Mouse (Mus musculus) layer of hippocampus, adult 11-12 months (tissue): ENCODE measurements around the gene Nckap5.
"Not testable (repeated sequence)": the region's sequence is repeated elsewhere in the genome, so short reads cannot be mapped to it uniquely, and the experiment has no call there.

Experiments used
- DNase-seq: peaks from one replicate; pipeline ENCODE4 v3.0.0; 2022; ENCODE audit warnings: low spot score

The Nckap5 gene

DNA sequence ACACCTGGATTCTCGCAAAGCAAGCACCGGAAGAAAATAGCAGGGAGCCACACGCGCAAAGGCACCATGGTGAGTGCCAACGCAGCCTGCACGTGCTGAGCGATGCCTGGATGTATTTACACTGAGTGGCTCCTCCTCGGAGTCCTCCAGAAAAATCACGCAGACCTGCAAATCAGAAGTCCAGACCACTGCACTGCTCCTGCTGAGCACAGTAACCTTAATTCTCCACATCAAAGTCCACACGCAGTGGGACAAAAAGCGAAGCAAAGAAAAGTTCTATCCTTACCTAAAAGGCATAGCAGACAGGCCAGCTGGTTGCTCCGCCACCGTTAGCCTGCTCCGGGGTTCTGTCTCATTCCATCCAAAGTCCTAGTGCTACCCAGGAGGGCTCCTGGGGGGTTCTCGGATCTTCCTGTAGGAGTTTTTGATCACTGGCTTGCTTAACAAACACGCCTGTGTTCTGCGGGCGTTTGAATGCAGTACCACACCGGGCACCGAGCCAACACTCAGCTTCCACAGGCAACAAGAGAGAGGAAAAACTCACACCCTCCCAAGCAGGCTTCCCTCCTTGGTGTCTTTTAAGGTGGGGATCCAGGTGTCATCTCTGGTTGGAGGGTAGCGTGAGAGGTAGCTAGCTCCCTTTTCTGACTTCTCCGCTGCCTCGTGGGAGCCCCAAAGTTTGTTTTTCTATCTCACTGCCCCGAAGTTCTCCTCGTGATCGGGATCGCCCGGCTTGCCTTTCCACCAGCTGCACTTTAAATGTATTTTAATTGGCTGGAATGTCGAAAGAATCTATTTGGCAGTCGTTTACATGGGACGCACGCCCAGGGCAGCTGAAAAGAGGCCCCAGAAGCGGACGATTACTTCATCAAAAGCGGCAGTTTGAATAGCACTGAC lies at the start of gene Nckap5:
TSS of gene Nckap5 (minus strand) at position 769 of the 897 bp plus-strand sequence.
- DNase-seq: peak; percentile 73

DNA sequence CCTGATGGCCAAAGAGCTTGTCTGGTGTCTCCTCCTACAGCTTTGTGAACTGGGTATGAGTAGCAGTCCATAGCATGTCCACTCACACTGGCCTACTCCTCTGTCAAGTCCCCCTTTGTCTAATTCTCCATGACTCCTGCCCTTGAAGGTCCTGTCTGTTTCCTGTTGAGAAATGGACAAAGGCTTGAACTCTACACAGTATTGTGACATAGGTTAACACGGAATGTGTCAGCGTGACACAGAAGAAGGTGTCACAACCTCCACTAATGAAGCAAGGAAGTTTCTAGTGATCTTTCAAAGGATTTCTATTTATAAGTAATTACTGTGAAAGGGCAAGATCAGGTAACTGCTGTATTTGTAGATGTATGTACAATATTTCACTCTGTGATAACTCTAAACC lies 46.9 kb upstream of the Nckap5 start:
- DNase-seq: no peak

DNA sequence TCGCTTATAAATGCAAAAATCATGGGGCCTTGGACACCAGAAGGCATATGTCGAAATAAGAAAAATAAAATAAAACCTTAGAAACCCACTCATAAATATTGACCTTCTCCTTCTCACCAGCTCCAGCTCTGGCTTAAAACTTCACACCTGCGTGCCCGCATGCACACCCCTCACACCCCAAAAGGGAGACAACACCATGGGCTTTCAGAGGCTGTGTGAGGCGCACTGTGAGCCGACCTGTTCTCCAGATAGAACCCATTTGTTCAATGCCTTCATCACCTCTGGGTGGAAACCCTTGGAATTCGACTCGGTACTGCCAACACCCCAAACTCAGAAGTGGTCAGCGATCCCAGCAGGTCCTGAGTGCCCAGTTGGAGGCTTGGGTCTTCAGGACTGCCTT lies 37.8 kb upstream of the Nckap5 start:
- DNase-seq: no peak

DNA sequence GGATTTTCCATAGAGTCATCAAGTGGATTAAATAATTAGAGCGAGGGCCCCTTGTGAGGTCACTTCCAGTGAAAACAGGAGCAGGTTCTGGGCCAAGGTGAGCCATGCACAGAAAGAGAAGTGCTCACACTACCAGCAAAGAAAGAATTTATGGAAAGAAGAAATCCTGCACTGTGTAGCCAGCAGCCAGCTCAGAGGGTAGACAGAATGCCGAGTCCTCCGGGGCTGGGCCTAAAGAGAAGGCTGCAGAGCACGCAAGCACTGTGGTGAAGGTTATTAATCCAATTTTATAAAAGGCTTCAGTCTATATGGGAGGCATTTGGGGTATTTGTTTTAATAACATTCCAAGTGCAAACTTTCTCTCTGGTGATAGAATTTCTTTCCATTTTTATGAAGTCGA lies 37.3 kb upstream of the Nckap5 start:
- DNase-seq: no peak

DNA sequence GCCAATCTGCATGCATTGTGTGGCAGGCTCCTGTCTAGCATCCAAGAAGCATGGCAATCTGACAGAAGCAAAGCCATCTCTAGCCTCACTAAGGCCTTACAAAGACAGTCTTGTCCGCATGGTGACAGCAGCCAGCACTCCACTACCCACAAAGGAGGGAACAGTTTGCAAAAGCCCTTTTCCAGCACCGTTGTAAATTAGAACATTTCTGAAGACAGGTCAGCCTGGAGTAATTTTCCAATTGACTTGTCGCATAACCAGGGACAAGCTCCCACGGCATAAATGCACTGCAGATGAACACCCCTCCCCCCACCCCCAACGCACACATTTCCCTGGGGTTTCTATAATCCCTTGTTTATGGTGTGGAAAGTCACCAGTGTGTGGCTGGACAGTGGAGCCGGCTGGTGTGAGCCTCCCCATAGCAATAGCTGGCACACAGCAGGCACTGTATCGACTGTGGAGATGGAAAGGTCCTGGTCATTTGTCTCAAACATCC lies 35.0 kb upstream of the Nckap5 start:
- DNase-seq: peak; percentile 70

DNA sequence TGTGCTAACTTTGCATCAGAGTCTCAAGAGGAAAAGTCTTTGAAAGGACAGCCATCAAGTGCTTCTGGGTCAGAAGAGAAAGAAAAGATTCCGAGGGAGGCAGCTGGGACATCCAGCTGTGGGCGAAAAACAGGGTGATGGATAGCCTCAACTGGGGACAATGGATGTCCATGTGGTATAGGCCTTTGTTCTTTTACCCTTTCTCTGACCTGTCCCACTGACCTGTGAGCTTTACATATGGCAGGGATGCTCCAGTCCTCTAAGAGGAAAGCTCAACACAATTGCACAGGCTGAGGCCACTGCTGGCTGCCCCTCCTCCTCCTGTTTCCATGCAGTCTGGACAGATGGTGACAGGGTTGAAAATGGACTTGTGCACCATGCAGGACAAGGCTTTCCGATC lies 31.2 kb upstream of the Nckap5 start:
- DNase-seq: no peak

DNA sequence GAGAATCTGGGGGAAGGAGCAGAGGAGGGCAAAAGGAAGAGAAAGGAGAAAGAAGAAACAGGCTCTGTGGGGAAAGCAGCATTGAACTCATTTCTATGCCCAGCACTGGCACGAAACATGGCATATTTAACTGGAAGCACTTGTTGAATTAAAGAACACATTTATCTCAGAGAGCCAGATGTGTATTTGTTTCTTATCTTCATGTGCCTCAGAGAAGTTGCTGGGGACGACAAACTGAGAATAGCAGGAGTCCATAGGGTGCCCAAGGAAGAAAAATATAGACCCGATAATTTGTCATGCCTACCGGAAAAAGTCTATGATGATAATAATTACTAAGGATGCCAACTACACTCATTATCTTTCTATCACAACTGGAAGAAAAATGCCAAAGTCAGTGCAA lies 29.9 kb upstream of the Nckap5 start:
- DNase-seq: no peak

DNA sequence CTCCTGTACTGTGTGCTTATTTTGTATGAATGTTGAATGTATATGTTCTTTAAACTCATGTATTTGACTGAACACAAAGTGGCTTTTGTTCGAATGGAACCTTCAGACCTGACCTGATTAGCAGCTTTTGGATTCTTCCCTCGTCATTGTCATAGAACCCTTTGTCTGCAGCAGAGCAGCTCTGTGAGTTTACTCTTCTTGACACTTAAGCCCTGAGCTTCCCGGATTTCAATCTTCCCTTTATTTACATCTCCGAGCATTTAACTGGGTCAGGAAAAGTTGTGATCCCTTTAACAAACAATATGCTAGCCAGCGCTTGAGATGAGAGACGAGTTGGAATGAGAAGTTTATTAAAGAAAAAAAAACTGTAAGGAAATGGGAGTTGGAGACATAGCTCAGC lies 18.9 kb upstream of the Nckap5 start:
- DNase-seq: no peak

DNA sequence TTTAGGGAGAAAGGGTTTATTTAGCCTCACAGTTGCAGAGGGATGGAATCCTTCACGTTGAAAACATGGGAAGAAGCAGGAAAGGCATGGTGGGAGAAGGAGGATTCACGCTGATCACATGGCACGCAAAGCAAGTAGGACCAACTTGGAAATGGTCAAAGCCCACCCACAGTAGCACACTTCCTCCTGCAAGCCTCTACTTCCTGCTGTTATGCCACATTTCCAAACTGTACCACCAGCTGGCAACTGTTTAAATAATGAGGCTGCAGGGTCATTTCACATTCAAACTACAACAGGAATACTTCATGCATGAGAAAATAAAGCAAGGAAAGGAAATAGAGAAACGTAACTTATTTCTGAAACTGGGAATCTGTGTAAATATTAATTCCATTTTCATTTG lies 15.7 kb upstream of the Nckap5 start:
- DNase-seq: no peak

DNA sequence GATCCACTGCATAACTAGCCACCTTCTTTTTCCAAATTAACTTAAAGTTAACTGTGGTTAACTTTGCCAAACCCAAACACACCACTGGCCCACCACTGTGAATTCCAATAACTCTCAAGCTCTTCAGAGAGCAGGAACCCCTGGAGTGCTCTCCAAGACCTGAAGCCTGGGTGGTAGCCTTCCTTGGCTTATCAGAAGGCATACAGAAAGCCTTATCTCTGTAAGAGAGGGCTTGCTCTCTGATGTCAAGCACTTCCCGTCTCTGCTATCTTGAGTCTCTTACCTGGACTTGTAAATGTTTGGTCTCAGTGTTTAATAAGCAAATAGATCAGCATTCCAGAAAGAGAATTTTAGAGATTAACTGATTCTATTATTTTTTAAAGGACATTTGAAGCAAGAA lies 2.3 kb upstream of the Nckap5 start:
- DNase-seq: no peak

DNA sequence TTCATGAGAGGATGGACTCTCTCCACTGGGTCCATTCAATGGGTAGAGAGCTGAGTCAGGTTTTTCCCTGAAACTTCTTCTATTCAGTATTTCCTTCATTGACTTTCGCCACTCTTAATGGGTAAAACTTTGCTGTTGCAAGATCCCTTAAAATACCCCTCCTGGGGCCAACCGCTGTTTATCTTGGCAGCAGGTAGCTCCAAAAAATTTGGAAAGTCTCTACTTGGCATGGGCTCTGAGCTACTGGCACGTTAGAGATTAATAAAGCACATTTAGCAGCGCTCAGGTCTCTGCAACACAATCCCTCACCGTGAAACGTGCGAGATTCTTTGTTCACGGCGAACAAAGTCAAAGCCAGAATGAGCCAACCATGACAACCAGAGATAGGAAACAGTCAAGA lies 1.6 kb downstream of the Nckap5 start:
- DNase-seq: no peak

DNA sequence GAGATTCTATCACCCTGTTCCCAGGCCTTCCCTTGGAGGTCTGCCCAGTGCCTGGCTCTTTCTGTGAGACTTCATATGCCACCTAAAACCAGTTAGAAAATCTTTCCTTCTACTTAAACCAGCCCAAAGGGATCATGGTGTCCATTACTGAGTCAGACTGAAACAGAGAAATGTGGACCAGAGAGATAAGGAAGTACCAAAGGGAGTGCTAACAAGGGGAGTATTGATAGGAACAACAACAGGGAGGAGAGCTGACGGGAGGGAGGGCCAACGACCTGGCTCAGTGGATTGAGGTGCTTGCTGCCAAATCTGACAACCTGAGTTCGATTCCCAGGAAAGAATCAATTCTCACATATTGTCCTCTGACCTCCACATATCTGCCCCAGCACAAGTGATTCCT lies 5.8 kb downstream of the Nckap5 start:
- no peak for DNase-seq

DNA sequence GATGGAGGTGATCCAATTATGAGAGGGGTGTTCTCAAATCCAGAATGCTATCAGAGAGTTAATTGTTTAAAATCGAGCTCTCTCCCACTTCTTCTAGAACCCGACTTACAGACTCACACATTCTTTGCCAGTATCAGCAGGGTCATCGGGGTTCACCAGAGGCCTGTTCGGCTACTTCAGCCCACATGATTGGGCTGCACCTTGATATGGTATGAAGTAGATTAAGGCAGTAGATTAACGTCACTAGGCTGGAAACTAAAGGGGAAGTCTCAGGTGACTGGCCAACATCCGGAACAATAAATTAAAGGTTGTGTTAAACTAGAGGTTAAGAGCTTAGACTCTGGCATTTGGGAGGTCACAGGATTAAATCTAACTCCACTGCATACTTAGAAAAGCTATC lies 8.4 kb downstream of the Nckap5 start:
- no peak for DNase-seq

DNA sequence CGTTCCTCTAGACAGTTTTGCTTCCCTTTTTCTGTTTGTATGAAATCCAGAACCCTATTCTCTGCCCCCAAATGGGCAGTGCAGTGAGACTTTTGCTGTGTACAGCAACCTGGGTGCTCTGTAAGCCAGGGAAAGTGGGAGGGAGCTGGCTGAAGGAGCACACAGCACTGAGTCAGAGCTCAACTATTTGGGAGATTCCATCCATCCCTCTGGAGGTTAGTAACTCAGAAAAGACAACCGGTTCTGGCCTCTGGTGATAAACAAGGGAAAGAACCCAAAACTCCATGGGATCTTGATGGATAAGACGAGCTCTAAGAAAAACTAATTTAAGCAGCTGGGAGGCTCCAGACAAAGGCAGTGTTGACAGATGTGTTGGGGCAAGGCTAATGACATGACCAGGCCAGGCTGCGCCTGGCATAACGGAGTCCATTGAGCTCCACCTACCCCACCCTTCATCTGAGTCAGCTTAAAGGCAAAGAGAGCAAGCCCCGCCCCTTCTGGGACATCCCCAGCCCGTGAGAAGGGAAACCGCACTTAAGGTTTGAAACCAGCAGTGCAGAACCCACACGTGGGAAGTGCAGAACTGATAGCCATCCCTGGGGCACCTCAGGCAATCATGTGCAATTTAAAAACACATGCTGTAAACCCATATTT lies 13.1 kb downstream of the Nckap5 start:
- DNase-seq: no peak

DNA sequence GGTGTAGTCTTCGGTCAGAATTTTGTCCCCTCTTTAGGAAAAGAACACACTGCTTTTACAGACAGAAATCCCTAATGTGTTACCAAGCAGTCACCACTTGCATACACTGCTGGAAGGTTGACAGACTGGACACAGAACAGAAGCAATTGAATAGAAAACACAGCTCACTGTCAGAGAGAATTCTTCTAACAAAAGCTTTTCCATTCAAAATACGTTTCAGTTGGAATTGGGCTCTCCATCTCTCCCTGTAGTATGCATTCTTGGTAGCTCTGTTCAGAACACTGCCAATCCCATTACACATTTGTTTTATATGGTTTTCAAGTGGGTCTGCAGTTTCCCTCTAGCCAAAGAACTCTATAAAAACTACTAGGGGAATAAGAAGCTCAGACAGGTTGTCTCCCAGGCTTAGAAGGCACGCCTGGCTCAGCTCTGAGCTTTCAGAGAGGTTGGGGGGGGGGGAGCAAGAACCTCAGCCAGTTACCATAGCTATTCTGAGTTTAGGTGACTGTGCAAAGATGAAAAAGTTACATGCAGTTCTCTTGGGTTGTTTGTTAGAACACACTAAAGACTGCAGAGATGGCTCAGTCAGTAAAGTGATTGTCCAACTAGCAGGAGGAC lies 23.5 kb downstream of the Nckap5 start:
- DNase-seq: no peak

DNA sequence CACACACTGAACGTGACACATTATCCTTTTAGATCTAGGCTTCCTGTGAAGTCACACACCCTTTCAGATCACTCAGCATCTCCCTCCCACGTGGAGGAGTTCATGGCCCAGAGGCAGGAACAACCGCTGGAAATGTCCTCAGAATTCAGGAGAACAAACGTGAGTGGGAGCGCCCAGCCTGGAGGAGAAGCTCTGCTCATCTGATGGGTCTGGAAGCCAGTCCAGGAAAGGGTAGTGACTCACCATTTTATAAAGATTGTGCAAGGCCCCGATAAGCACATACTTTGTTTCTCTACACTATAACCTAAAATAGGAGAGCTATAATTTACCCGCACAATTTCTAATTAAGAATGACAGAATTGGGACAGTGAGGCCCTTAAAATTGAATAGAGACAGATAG lies 24.1 kb downstream of the Nckap5 start:
- DNase-seq: no peak

DNA sequence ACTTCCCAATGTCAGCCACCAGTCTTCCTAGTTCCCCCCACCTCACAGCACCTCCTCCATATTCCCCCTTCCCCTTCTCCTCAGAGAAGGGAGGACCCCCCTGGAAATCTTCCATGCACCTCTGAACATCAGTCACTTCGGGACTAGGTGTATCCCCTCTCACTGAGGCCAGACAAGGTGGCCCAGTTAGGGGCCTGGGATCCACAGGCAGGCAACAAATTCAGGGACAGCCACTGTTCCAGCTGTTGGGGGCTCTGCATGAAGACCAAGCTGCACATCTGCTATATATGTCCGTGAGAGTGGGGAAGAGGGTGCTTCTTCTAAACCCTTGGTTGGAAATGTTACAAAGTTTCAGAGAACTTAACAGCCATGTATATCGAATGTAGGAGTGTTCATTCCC lies 28.2 kb downstream of the Nckap5 start:
- no peak for DNase-seq

DNA sequence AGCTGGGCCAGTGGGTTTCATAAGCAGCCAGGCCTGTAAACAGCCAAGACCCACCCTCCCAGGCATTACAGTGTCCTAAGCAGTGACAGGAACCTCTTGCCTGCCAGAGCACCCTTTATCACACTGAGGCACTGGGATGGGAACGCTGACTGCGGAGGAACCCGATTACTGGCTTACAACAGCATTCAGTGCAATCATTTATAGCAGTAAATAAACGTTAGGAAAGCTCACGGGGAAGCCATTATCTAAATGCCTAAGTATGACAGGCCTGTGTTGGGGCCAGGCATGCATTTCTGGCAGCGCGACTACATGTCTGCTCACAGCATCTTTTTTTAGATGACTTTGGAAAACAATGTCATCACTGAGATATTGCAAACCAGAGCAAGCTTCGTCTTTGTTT lies 28.9 kb downstream of the Nckap5 start:
- no peak for DNase-seq

DNA sequence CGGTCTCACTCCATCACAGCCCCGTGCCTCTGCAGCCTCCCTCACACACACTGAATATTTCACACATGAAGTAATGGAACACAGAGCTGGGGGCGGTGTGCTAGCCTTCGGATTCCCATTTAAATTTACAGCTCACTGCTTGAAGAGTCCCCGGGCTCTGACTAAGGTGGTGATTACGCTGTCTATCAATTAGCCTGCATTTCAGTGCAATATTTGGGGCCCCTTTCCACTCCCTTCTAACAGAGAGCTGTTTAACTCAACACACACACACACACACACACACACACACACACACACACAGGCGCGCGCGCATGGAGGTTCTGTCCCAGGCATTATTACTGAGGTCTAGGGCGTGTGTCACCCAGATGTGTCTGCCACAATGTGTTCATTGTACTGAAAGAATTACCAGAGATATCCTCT lies 31.2 kb downstream of the Nckap5 start:
- no peak for DNase-seq

DNA sequence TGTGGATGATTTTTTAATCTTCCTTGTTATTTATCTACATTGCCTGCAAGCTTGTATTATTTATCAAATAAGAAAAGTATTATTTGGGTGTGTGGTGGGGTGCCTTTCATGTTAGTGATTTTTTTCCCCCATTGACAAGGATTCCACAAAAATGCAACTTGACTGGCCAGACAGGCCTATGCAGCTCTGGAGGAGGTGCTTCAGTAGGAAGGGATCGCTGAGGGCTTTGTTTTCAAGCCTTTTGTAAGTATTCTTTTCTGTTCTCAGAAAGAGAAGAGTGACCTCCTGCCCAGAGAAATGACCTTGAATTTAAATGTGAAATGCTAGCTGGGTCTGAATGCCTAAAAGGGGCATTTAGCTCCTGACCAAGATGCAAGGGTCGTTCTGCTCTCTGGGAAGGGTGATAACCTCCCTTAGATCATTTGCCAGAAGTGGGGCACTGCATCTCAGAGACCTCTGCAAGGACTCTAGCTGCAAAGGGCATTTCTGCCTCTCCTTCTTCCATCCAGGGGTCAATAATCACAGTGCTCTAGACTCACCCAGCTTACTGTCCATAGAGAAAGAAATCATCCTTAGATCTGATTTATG lies 50.2 kb downstream of the Nckap5 start:
- not testable (repeated sequence) for DNase-seq

DNA sequence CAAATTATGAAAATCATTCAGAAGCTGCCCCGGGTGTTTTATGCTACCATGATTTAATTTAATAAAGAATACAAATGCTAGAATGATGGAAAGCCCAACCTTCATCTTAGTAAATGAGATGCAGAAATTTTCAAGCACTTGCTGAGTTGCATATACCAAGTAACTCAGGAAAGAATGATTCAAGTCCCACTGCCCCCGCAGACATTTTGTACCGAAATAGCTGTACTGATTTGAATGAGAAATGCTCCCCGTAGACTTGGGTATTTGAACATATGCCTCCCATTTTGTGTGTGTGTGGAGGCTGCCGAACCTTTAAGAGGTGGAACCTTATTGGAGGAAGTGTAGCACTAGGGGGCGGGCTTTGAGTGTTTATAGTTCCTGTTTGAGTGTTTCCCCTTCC lies 56.7 kb downstream of the Nckap5 start:
- DNase-seq: not testable (repeated sequence)

DNA sequence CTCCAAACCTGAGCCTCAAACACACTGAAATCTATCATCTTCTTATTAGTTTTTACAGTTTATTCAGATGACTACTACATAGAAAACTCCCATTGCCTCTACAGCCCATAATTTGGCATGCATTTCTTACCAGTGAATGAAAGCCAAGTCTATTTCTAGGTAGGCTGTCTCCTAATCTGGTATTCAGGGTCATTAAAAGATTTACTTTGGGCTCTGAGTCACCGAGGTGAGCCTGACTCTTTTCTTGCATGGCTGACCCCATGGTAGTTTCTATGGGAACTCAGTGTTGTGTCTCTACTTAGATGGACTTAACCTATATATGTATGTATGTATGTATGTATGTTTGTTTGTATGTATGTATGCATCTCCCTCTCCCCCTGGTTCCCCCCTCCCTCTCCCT lies 63.6 kb downstream of the Nckap5 start:
- DNase-seq: peak; percentile 0
